Mouse (Mus musculus) forebrain, embryonic 15.5 days (tissue): ENCODE measurements at regions not wholly inside any gene's neighbourhood (a gene's known extent, or its start where the extent isn't known, plus 50 kb on each side); places are given as distances from the start of the nearest gene placed in this dataset.

Experiments used
- ATAC-seq: fragments of 200-750 bp; cut with Nextera tagmentation; replicated peaks from 2 replicates; pipeline ENCODE4 v1.8.0; 2017; ENCODE audit warnings: mild to moderate bottlenecking, moderate TSS enrichment, moderate library complexity
- H3K27ac ChIP-seq: fragments of 300-500 bp; sonication (generic); replicated peaks from 2 replicates; pipeline ENCODE4 v1.5.1; 2015; ENCODE audit warnings: mild to moderate bottlenecking, inconsistent platforms
- H3K27me3 ChIP-seq: fragments of 300-500 bp; sonication (generic); 2 replicates; pipeline ENCODE4 v1.6.1; 2015; ENCODE audit warnings: inconsistent platforms
- H3K36me3 ChIP-seq: fragments of 300-500 bp; sonication (generic); 2 replicates; pipeline ENCODE4 v1.6.1; 2015; ENCODE audit warnings: mild to moderate bottlenecking, inconsistent platforms
- H3K4me1 ChIP-seq: fragments of 300-500 bp; sonication (generic); 2 replicates; pipeline ENCODE4 v1.6.1; 2015; ENCODE audit warnings: inconsistent platforms
- H3K4me2 ChIP-seq: fragments of 300-500 bp; sonication (generic); replicated peaks from 2 replicates; pipeline ENCODE4 v1.6.1; 2015; ENCODE audit warnings: mild to moderate bottlenecking, inconsistent platforms
- H3K4me3 ChIP-seq: fragments of 300-500 bp; sonication (generic); 2 replicates; pipeline ENCODE4 v1.5.1; 2015; ENCODE audit warnings: mild to moderate bottlenecking, inconsistent platforms
- H3K9ac ChIP-seq: fragments of 300-500 bp; sonication (generic); replicated peaks from 2 replicates; pipeline ENCODE4 v1.6.1; 2015; ENCODE audit warnings: mild to moderate bottlenecking, inconsistent platforms
- H3K9me3 ChIP-seq: fragments of 300-500 bp; sonication (generic); 2 replicates; pipeline ENCODE4 v1.6.1; 2016; ENCODE audit warnings: inconsistent platforms
- WGBS: fragments of 180-500 bp; shearing (Covaris S2); methylation state at CpG from one replicate; pipeline ENCODE4 v1.1.7; 2015; ENCODE audit warnings: mixed read lengths; 5-methylcytosine and 5-hydroxymethylcytosine counted together

DNA sequence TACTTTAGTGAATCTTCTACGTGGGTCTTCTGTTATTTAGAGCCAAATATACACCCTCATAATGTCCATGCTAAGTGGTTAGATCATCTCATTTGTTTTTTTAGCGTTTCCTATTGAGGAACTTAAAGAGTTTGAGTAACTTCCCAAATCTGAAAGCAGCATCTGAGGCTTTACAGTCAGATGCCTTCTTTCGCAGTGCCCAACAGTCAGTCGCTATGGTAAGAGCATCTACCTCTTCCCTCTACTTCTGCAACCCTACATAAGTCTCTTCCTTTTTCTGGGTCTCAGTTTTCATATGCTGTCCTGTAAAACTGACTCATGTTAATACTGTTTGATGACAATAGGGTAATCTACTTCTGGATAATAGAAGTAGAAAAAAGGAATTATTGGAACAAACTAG is 146.8 kb downstream of the Ktn1 start:
- Histone ChIP-seq H3K27ac (no peak overlapping the region), H3K27me3 (no peaks in the 10 kb centered on the region), H3K4me1 (no peaks in the 10 kb centered on the region), H3K9ac (no peak overlapping the region), H3K36me3 (no peaks in the 10 kb centered on the region), H3K4me2 (no peak overlapping the region), H3K9me3 (no peaks in the 10 kb centered on the region), H3K4me3 (no peak overlapping the region)
- 90% methylated on average over 4 of the region's 4 CpGs for WGBS
- ATAC-seq, result no peak

DNA sequence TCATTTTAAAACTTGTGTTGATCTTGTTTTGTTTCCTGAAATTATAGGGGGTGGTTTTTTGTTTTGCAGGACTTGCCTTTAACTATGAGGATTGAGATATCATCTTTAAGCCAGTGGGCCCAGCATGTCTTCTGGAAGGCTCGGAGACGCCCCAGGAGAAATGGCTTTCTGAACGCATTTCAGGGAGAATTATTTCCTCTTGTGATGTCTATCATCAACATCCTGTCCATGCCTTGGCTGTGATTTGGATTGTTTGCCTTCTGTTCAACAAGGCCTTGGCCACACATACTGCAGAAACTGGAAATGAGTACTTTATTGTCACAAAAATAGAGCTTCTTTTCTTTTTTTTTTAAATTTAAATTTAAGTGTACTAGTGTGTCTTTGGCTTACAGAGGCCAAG is 150.0 kb downstream of the Ktn1 start:
- Histone ChIP-seq H3K9me3 (no peaks in the 10 kb centered on the region), H3K9ac (no peak overlapping the region), H3K36me3 (no peaks in the 10 kb centered on the region), H3K4me2 (no peak overlapping the region), H3K27me3 (no peaks in the 10 kb centered on the region), H3K27ac (no peak overlapping the region), H3K4me3 (no peak overlapping the region), H3K4me1 (no peaks in the 10 kb centered on the region)
- ATAC-seq, result no peak
- WGBS, result 92% methylated on average over 3 of the region's 3 CpGs

DNA sequence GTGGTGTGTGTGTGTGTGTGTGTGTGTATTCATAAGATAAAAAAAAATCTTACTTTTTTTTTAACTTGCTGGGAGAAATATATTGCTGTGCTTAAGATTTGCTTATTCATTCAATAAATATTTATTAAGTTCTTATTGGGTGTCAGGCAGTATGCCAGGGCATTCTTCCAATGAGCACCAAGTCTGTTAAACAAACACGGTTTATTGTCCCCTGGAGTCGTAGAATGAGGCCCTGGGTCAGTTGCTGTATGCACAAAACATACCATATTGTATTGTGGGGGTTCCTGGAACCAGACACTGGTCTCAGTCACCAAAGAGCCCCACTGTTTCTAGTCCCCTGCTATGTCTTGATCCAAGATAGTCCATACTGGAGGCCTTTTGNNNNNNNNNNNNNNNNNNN is 151.3 kb downstream of the Ktn1 start:
- ATAC-seq, result no peak
- H3K9me3 ChIP-seq, result no peaks in the 10 kb centered on the region
- no peak overlapping the region for H3K4me3 ChIP-seq
- H3K27me3 ChIP-seq, result no peaks in the 10 kb centered on the region
- WGBS, result 52% methylated on average over 2 of the region's 2 CpGs
- no peaks in the 10 kb centered on the region for H3K4me1 ChIP-seq
- H3K27ac ChIP-seq, result no peak overlapping the region
- no peaks in the 10 kb centered on the region for H3K36me3 ChIP-seq
- no peak overlapping the region for H3K4me2 ChIP-seq
- H3K9ac ChIP-seq, result no peak overlapping the region

DNA sequence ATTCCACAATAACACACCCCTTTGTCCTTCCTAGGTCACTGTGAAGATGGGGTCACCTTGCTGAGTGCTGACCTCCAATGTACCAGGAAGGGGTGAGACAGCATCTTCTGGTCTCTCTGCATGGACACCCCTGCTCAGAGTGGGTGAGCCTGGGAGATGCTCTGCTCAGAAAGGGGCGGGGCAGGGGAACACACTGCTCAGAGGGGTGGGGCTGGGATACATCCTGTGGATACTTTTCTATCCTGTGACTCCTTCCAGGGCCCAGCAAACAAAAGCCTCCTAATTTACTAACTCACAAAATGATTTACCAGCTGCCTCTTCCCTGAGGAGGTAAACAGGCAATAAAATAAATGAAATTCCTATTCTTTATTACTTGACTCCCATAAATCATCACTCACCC is 157.0 kb downstream of the Ktn1 start:
- ATAC-seq, result no peak
- 71% methylated on average over 1 of the region's 1 CpGs for WGBS
- peaks cover 17% of the 10 kb centered on the region for H3K4me1 ChIP-seq
- no peaks in the 10 kb centered on the region for H3K36me3 ChIP-seq
- no peaks in the 10 kb centered on the region for H3K27me3 ChIP-seq
- H3K9ac ChIP-seq, result no peak overlapping the region
- H3K4me3 ChIP-seq, result no peak overlapping the region
- H3K4me2 ChIP-seq, result no peak overlapping the region
- H3K9me3 ChIP-seq, result no peaks in the 10 kb centered on the region
- no peak overlapping the region for H3K27ac ChIP-seq

DNA sequence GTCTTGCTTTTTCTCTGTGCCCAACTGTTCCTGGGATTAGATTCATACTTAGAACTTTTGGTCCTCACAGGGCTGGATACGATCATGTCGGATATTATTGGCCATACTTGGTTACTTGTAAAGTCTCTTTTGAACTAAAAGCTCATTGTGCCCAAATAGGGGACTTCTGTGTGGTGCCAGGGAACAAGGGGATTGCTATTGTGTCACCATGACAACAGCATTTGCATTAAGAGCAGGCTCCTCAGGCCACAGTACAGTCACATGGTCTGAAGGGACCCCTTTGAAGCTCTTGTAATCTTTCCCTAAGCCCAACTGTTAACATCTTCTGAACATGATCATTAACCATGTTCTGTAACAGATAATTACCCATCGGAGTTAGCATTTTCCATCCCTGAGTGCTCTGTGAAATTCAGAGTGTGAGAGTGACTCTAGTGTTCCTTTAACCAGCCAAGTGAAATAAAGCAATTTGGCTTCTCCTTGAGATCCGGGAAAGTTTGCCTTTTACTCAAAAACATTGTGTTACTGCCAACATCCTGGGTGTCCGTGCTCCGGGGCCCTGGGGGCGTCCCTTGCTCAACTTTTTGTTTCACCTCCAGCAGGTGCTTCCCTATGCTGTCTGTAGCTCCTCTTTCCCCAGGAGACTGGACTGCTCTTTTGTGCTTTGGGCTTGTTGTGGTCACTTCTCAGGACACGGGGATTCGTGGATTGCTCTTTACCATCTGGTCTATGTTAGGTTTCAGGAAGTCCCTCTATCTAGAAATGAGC is 157.7 kb downstream of the Ktn1 start:
- ATAC-seq, result peak; percentile 91
- H3K4me3 ChIP-seq, result no peak overlapping the region
- WGBS, result 9% methylated on average over 9 of the region's 9 CpGs
- no peaks in the 10 kb centered on the region for H3K9me3 ChIP-seq
- no peaks in the 10 kb centered on the region for H3K27me3 ChIP-seq
- peaks cover 17% of the 10 kb centered on the region for H3K4me1 ChIP-seq
- no peaks in the 10 kb centered on the region for H3K36me3 ChIP-seq
- no peak overlapping the region for H3K9ac ChIP-seq
- no peak overlapping the region for H3K27ac ChIP-seq
- H3K4me2 ChIP-seq, result no peak overlapping the region

DNA sequence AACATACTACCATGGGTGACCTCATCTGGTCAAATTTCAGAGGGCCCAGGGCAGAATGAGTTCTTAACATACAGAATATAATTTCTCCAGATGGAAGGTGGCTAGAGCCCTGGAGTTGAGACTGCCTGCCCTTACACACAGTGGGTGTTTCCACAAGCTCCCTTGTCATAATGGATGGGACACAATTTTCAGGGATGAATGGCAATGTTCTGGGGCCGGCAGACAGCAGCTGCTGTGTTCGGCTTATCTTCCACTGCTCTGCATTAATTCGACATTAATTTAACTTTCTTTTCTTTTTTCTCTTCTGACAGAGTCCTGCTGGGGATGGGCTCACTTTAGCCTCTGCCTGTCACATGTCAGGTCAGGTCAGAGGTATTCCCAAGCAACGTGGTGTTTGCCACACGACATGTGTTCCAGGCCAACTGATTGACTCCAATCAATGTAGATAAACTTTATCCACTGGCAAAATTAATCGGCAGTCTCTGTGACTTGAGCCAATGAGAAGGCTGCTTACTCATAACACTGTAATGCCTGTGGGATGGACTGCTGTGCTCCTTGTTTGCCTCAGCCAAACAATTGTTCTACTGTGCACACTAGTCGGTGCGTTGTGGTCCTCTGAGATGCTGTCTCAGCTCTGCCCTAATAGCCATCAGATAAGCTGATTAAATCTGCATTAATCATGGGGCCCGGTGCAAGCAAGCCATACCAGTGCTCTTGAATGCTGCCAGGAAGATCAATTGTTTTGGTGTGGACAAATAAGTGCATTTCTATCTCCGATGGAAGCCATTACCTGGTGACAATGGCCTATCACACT is 160.1 kb downstream of the Ktn1 start:
- no peaks in the 10 kb centered on the region for H3K36me3 ChIP-seq
- H3K9me3 ChIP-seq, result no peaks in the 10 kb centered on the region
- 24% methylated on average over 10 of the region's 10 CpGs for WGBS
- no peaks in the 10 kb centered on the region for H3K27me3 ChIP-seq
- H3K4me3 ChIP-seq, result no peak overlapping the region
- peaks cover 17% of the 10 kb centered on the region for H3K4me1 ChIP-seq
- ATAC-seq, result no peak
- no peak overlapping the region for H3K4me2 ChIP-seq
- H3K9ac ChIP-seq, result no peak overlapping the region
- no peak overlapping the region for H3K27ac ChIP-seq

DNA sequence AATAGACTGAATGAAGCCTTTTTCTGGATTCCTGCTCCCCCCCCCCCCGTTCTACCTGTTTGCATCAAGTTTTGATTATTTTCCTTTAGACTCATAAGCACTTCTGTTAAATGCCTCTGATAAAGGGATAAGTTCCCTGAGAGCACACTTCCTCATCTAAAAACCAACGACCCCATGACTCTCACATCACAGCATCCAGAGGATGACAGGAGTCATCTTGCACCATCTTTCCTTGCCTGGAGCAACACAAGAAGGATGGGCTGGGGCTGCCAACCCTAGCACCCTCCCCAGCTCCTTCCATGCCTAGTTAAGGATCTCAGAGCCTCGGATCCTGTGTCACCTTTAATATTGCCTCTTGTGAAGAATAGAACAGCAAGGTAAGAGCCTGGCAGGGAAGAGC is 170.0 kb downstream of the Ktn1 start:
- H3K27me3 ChIP-seq, result no peaks in the 10 kb centered on the region
- no peak for ATAC-seq
- no peak overlapping the region for H3K4me2 ChIP-seq
- no peak overlapping the region for H3K27ac ChIP-seq
- no peak overlapping the region for H3K4me3 ChIP-seq
- no peaks in the 10 kb centered on the region for H3K9me3 ChIP-seq
- 80% methylated on average over 3 of the region's 3 CpGs for WGBS
- no peak overlapping the region for H3K9ac ChIP-seq
- H3K36me3 ChIP-seq, result no peaks in the 10 kb centered on the region
- H3K4me1 ChIP-seq, result peaks cover 8% of the 10 kb centered on the region

DNA sequence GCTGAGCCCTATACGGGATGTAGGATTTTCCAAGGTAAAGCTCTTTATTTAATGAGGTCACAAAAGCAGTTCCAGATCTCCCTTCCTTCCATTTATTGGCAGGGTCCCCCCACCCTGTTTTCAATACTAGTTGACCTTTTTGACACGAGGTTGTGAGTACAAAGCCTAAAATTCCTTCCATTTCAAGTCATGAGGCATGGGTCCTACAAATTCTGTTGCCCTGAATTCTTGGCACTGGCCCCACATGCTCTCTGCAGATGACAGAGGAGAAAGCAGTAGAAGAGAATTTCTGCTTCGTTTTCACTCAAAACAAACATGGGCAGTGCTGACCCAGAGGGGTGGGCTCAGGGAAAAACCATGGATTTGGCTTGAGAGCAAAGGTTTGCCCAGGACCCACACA is 170.4 kb downstream of the Ktn1 start:
- Histone ChIP-seq H3K4me1 (peaks cover 8% of the 10 kb centered on the region), H3K9me3 (no peaks in the 10 kb centered on the region), H3K4me2 (no peak overlapping the region), H3K27ac (no peak overlapping the region), H3K9ac (no peak overlapping the region), H3K4me3 (no peak overlapping the region), H3K27me3 (no peaks in the 10 kb centered on the region), H3K36me3 (no peaks in the 10 kb centered on the region)
- 74% methylated on average over 3 of the region's 3 CpGs for WGBS
- no peak for ATAC-seq

DNA sequence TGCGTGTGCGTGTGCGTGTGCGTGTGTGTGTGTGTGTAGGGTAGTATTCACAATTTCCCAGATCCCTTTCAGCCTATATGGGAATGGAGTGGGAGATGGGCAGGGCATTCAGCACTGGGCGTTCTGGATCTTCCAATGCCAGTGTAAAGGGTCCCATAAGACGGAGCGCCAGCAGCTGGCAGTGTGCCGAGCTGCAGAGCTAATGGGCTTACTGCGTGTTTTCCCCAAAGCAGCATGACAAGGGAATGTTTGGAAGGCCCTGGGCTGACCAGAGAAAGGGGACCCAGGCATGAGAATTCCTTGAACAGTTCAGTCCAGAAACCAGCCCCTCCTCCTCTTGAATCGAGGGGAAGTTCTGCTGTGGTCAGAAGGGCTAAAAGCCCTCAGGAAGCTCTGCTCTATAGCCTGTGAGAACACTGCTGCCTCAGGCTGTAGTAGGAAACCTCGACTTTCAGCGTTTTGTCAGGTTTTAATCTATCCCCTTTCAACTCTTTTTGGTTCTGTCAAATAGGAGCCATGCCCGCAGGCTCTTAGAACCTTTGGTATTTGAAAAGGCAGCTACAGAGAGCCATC is 172.4 kb downstream of the Ktn1 start:
- peak; percentile 87 for ATAC-seq
- 55% methylated on average over 13 of the region's 13 CpGs for WGBS

DNA sequence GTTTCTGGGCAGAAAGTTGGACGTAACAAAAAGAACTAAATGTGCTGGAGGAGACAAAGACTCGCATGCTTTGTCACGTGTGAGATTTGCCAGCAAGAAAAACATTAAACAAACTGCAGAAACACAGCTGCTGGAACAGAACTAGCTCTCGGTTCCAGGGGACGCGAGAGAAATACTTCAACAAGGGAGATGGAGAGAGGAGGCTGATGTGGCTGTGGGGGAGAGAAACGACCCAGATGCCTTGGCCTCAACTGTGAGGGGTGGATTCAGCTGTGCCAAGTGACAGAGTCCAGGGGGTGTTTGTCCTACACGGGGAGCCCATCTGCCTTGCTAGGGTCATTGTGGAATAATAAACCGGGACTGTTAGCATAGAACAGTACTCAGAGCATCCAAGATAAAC is 174.9 kb downstream of the Ktn1 start:
- H3K9ac ChIP-seq, result no peak overlapping the region
- no peaks in the 10 kb centered on the region for H3K9me3 ChIP-seq
- peaks cover 8% of the 10 kb centered on the region for H3K4me1 ChIP-seq
- no peak overlapping the region for H3K4me2 ChIP-seq
- H3K36me3 ChIP-seq, result no peaks in the 10 kb centered on the region
- WGBS, result 65% methylated on average over 9 of the region's 9 CpGs
- no peak for ATAC-seq
- no peak overlapping the region for H3K4me3 ChIP-seq
- no peak overlapping the region for H3K27ac ChIP-seq
- no peaks in the 10 kb centered on the region for H3K27me3 ChIP-seq

More for the DNA sequence above, 172.4 kb downstream of the Ktn1 start:
- Histone ChIP-seq H3K4me3 (no peak overlapping the region), H3K9ac (no peak overlapping the region), H3K36me3 (no peaks in the 10 kb centered on the region), H3K4me1 (peaks cover 8% of the 10 kb centered on the region), H3K9me3 (no peaks in the 10 kb centered on the region), H3K27ac (no peak overlapping the region), H3K27me3 (no peaks in the 10 kb centered on the region), H3K4me2 (no peak overlapping the region)

DNA sequence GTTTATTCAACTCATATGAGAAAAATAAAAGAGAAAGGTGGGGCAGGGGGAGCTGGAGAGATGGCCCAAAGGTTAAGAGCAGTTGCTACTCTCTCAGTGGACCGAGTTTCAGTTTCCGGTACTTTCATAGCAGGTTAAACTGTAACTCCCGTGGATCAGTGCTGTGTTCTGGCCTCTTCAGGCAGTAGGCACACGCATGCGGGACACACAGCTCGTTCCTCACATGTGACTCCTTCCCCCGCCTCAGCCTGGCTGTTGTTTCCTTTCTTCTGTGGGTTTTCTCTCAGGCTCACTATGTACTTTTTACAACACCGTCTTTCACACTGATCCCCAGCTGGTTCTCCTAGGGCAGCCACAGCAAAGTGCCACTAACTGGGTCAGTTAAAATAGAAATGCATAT is 175.4 kb downstream of the Ktn1 start:
- H3K9ac ChIP-seq, result no peak overlapping the region
- H3K27ac ChIP-seq, result no peak overlapping the region
- peaks cover 8% of the 10 kb centered on the region for H3K4me1 ChIP-seq
- no peak overlapping the region for H3K4me2 ChIP-seq
- H3K36me3 ChIP-seq, result no peaks in the 10 kb centered on the region
- 76% methylated on average over 8 of the region's 8 CpGs for WGBS
- ATAC-seq, result no peak
- H3K4me3 ChIP-seq, result no peak overlapping the region
- no peaks in the 10 kb centered on the region for H3K27me3 ChIP-seq
- H3K9me3 ChIP-seq, result no peaks in the 10 kb centered on the region

DNA sequence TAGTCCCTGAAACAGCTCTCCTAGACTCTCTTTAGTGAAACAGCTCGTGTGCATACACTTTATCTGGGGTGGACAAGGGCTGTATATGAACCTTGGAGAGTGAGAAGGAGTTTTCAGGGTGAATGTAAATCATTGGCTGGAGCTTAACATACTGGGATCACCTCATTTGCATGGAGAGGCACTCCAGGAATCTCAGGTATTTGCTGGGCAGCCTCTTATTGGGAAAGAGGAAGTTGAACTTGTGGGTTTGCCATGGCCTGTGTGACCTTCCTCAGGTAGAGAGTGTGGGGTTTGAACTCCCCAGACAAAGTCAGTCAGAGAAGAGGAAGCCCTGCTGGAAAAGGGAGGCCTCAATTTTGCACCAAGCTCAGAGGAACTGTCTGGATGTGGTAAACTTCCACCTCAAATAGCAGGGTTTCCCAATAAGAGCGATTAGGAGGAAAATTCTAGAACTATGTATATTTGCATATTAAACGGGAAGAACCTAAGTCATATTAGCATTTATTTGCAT is 177.3 kb downstream of the Ktn1 start:
- 89% methylated on average over 3 of the region's 3 CpGs for WGBS

More for the DNA sequence above, 177.3 kb downstream of the Ktn1 start:
- peaks cover 6% of the 10 kb centered on the region for H3K4me1 ChIP-seq
- no peaks in the 10 kb centered on the region for H3K36me3 ChIP-seq
- no peak overlapping the region for H3K27ac ChIP-seq
- ATAC-seq, result no peak
- no peak overlapping the region for H3K4me3 ChIP-seq
- H3K27me3 ChIP-seq, result no peaks in the 10 kb centered on the region
- no peak overlapping the region for H3K9ac ChIP-seq
- H3K9me3 ChIP-seq, result no peaks in the 10 kb centered on the region
- H3K4me2 ChIP-seq, result no peak overlapping the region
